Mouse (Mus musculus): Measurements from ENCODE around the gene Trir. TPM values are rescaled to one million over a fixed set of nuclear protein-coding genes. Genes with fewer than 3 reads are reported as not detected.
A peak's percentile ranks its signal among the peaks of the same experiment; 100 is the strongest.

The Trir gene
- total RNA-seq (2014; rRNA removed) (338 and 447 TPM in 2 replicates), polyA plus RNA-seq (2015; fragmentation: Nextera tagmentation; extraction: Ambion mirVana) (161 and 178 TPM in 2 replicates)

DNA sequence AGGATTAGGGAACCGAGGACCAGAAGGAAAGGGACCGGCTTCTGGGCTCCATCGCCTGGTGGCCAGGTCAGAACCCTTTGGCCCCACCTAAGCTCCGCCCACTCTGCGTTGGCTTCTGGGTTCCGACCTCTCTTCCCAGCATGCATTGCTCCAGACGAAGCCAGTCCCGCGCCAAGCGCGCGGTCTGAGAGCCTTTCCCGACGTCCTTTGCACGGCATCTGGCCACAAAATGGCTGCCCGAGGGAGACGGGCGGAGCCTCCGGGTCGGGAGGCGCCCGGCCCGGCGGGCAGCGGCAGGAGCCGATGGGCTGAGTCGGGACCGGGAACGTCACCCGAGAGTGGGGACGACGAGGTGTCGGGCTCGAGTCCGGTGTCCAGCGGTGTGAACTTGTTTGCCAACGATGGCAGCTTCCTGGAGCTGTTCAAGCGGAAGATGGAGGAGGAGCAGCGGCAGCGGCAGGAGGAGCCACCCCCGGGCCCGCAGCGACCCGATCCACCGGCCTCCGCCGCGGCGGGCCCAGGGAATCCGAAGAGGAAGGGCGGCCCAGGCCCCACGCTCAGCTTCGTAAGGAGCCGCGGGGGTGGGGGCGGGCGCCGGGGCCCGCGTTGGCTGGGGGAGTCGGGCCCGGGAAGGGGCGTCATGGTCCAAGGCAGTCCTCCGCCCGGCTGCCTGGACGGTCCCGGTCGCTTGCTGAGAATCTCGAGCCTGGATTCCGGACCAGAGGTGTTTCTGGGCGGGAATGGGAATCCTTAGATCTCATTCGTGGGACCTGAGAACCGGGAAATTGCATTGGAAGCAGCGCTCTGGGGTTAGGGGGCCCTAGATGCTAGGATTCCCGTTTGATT lies at the start of gene Trir:
TSS of gene Trir (plus strand) at position 154 of the 846 bp plus-strand sequence.
- Histone ChIP-seq H3K27me3 (ENCODE audit: insufficient read depth, low read length) (no peaks in the 10 kb centered on the region), H3K9ac (peak within 1 kb of the TSS; percentile 97), H3K9me3 (ENCODE audit: low read length) (no peaks in the 10 kb centered on the region), H3K27ac (ENCODE audit: low read depth, low read length) (peak within 1 kb of the TSS; percentile 92), H3K36me3 (ENCODE audit: insufficient read depth) (peaks cover 32% of the 10 kb centered on the region), H3K4me3 (ENCODE audit: low read depth, low read length) (peak within 1 kb of the TSS; percentile 87), H3K4me1 (ENCODE audit: insufficient read depth) (peaks cover 31% of the 10 kb centered on the region), H3K4me2 (ENCODE audit: low read depth) (peak within 1 kb of the TSS; percentile 81)
- no peak for TF ChIP-seq CTCF (IDR thresholded peaks at IDR 0.05; ENCODE audit: low read depth)
- peak; percentile 75 for ATAC-seq
- WGBS, result 1% methylated on average over 69 of the region's 75 CpGs
- peak; percentile 96 for DNase-seq

DNA sequence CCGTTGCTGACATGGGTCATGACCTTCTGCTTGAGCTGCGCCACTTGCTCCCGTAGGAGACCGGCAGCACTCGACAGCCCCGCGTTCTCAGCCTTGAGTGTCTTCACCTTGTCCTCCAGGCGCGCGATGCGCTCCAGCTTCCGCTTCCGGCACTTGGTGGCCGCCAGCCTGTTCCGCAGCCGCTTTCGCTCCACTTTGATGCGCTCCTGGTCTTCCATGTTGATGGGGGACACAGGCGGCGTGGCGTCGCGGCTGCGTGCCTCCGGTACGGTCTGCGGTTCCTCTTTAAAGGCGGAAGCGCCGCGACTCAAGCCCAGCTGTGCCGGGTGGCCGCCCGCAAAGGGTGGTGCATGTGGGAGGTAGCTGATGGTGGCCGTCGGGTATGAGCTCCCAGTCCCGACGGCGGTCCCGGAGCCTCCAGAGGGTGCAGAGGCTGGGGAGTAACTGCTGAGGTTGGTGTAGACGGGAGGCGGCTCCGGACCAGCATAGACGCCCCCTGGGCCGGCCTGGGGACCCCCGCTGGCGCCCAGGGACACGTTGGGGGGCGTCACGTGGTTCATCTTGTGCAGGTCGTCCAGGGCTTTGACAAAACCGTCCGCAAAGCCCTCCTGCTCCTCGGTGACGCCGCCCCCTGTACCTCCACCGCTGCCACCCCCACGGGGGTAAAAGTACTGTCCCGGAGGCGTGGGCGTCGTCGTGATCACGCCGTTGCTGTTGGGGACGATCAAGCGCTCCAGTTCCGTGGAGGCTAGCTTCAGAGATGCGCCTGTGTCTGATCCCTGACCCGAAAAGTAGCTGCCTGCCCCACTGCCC lies 49.0 kb upstream of the Trir start:
- Histone ChIP-seq H3K4me1 (ENCODE audit: insufficient read depth) (peaks cover 19% of the 10 kb centered on the region; the same call in 1 of the 2 replicates), H3K9ac (peak overlapping the region; percentile 58), H3K9me3 (ENCODE audit: low read length) (no peaks in the 10 kb centered on the region), H3K27me3 (ENCODE audit: insufficient read depth, low read length) (no peaks in the 10 kb centered on the region), H3K4me3 (ENCODE audit: low read depth, low read length) (peak overlapping the region; percentile 49), H3K4me2 (ENCODE audit: low read depth) (peak overlapping the region; percentile 81), H3K27ac (ENCODE audit: low read depth, low read length) (peak overlapping the region; percentile 71), H3K36me3 (ENCODE audit: insufficient read depth) (peaks cover 17% of the 10 kb centered on the region)
- WGBS, result 1% methylated on average over 70 of the region's 70 CpGs
- no peak for TF ChIP-seq CTCF (IDR thresholded peaks at IDR 0.05; ENCODE audit: low read depth)
- DNase-seq (peak; percentile 63), ATAC-seq (no peak)

DNA sequence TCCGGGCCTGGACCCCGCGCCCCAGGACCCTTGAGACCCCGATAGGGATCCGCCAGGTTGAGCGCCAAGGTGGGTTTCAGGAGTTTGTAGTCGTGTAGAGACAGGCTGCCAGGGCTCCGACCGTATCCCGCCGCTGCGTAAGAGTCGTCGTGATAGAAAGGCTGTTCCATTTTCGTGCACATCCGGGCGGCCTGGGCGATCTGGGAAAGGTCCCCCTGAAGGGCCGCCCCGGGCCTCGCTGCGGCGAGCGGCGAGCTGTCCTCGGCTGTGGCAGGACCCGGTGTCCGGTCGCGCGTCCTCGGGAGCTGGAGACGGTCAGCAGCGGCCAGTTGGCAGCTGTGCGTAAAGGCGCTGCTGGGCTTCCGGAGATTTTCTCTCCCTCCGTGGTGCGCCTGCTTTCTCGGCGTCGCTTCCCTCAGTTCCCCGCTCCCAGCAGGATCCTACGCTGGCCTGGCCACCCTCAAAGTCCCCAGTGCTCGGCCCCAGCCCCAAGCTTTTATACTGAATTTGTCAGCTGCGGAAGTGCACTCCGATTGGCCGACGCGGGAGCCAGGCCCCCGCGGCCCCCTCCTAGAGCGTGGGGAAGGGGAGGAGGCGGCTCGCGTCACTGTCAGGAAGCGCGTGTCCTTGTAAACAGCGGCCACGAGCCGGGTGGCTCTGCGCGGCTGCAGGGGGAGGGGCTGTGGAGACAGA lies 48.2 kb upstream of the Trir start, which contains the start of gene Junb:
TSS of gene Junb (minus strand) at position 471 of the 693 bp plus-strand sequence.
- Histone ChIP-seq H3K36me3 (ENCODE audit: insufficient read depth) (peaks cover 9% of the 10 kb centered on the region), H3K9ac (peak within 1 kb of the TSS; percentile 58), H3K4me2 (ENCODE audit: low read depth) (peak within 1 kb of the TSS; percentile 81), H3K27ac (ENCODE audit: low read depth, low read length) (peak within 1 kb of the TSS; percentile 71), H3K4me3 (ENCODE audit: low read depth, low read length) (peak within 1 kb of the TSS; percentile 49), H3K9me3 (ENCODE audit: low read length) (no peaks in the 10 kb centered on the region), H3K27me3 (ENCODE audit: insufficient read depth, low read length) (no peaks in the 10 kb centered on the region), H3K4me1 (ENCODE audit: insufficient read depth) (peaks cover 19% of the 10 kb centered on the region; the same call in 1 of the 2 replicates)
- TF ChIP-seq CTCF (IDR thresholded peaks at IDR 0.05; ENCODE audit: low read depth), result no peak
- peak; percentile 59 for ATAC-seq
- peak; percentile 93 for DNase-seq
- 3% methylated on average over 63 of the region's 63 CpGs for WGBS

DNA sequence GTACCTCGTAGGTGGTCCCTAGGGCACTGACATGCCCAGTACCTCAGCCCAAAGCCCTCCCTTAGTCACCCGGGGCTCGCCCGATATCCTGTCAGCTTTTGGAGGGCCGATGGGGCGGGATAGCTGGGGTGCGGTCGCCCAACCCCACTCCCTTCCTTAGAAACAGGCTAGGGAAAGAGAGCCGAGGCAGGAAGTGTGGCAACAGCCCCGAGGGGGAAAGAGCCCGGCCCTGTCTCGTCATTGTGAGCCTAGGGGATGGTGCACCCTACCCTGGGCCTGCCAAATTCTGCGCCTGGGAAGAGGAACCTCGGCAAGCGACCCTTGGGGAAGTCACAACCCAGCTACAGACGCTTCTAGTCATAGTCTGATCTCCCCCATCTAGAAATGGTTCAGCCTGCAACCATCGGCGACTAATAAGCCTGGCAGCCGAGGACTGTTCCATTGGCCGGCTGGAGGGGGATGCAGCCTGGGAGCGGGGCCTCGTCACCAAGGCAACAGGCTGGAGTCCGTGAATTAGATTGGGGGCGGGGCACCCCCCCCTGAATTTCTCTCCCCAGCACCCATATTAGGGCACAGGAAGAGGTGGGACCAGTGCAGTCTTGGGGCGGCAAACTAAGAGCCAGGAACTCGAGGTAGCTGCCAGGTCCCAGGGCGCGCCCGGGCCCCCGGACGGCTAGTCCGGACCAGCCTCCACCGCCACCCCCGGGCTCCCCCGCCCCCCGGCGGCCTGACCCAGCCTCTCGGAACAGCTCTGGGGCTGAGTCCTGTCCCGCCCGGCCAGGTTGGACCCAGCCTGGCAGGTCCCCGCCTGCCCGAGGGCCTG lies 46.8 kb upstream of the Trir start:
- Histone ChIP-seq H3K4me2 (ENCODE audit: low read depth) (peak overlapping the region; percentile 81), H3K27me3 (ENCODE audit: insufficient read depth, low read length) (no peaks in the 10 kb centered on the region), H3K36me3 (ENCODE audit: insufficient read depth) (0 out of 2 replicates have a peak, but pooled peaks cover 4% of the 10 kb centered on the region), H3K27ac (ENCODE audit: low read depth, low read length) (peak overlapping the region; percentile 47; the same call in 1 of the 2 replicates), H3K4me1 (ENCODE audit: insufficient read depth) (peaks cover 22% of the 10 kb centered on the region; the same call in 1 of the 2 replicates), H3K9me3 (ENCODE audit: low read length) (no peaks in the 10 kb centered on the region), H3K9ac (peak overlapping the region; percentile 44), H3K4me3 (ENCODE audit: low read depth, low read length) (peak overlapping the region; percentile 35)
- DNase-seq, result peak; percentile 93
- WGBS, result 5% methylated on average over 41 of the region's 42 CpGs
- TF ChIP-seq CTCF (IDR thresholded peaks at IDR 0.05; ENCODE audit: low read depth), result no peak
- ATAC-seq, result peak; percentile 67

DNA sequence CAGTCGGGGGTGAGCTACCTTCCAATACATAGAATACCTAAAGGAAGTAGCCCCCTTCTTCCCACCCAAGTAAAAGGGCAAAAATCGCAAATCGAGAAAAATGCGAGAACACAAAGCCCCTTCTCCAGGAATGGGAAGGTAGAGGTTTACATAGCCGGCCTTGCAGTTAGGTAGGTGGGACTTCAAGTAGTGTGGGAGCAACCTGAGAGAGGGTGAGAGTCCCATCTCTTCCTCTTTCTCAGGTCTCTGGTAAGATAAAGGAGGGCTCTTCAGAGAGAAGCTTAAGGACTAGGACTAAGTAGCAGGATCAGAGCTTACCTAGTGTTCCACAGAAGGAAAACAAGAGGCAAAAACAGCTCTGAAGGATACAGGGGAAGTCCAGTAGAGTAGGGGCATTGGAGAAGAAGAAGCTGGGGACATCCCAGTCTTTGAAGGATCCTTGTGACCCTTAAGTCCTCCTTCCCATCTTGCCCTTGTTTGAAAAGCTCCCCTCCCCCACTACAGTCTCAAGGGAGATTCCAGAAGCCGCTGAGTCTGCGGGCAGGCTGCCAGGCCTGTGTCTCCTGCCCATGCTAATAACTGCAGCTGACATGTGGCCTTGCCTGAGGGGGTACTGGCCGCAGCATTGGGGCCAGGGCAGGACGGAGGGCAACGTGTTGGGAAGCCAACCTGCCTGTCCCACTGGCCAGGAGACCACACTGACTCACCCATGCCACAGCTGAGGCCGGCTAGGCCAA lies 45.8 kb upstream of the Trir start:
- DNase-seq (peak; percentile 34), ATAC-seq (no peak)
- no peak overlapping the region for H3K4me3 ChIP-seq (ENCODE audit: low read depth, low read length)
- H3K9me3 ChIP-seq (ENCODE audit: low read length), result no peaks in the 10 kb centered on the region
- H3K4me1 ChIP-seq (ENCODE audit: insufficient read depth), result peaks cover 29% of the 10 kb centered on the region; the same call in 1 of the 2 replicates
- H3K27ac ChIP-seq (ENCODE audit: low read depth, low read length), result 0 out of 2 replicates have a peak overlapping the region, but pooled peaks have one; percentile 40
- no peaks in the 10 kb centered on the region for H3K36me3 ChIP-seq (ENCODE audit: insufficient read depth)
- H3K9ac ChIP-seq, result no peak overlapping the region
- no peaks in the 10 kb centered on the region for H3K27me3 ChIP-seq (ENCODE audit: insufficient read depth, low read length)
- WGBS, result 33% methylated on average over 11 of the region's 11 CpGs
- no peak for TF ChIP-seq CTCF (IDR thresholded peaks at IDR 0.05; ENCODE audit: low read depth)
- H3K4me2 ChIP-seq (ENCODE audit: low read depth), result peak overlapping the region; percentile 81

Data from forebrain, postnatal 0 days (tissue).